Mouse (Mus musculus) adrenal gland, postnatal 10 days (tissue): ENCODE measurements at regions not wholly inside any gene's neighbourhood (a gene's known extent, or its start where the extent isn't known, plus 50 kb on each side); places are given as distances from the start of the nearest gene placed in this dataset.

Experiments
- DNase-seq: peaks from one replicate; pipeline ENCODE4 v3.0.0; 2021; ENCODE audit warnings: mixed read lengths

GRCm38 (mm10) chr2:163138688-163139385 lies 51.2 kb upstream of the Gtsf1l start:
- peak; percentile 18 for DNase-seq

GRCm38 (mm10) chr2:163142762-163143388 lies 55.2 kb upstream of the Gtsf1l start:
- no peak for DNase-seq

- no peak for DNase-seq
Measured at GRCm38 (mm10) chr2:163143413-163143812, 55.8 kb upstream of the Gtsf1l start.

- no peak for DNase-seq
Measured at GRCm38 (mm10) chr2:163146001-163146400, 56.9 kb upstream of the Tox2 start.

GRCm38 (mm10) chr2:163146481-163146880 lies 56.4 kb upstream of the Tox2 start:
- no peak for DNase-seq

- no peak for DNase-seq
Measured at GRCm38 (mm10) chr2:163147381-163147780, 55.5 kb upstream of the Tox2 start.

- DNase-seq, result no peak
Measured at GRCm38 (mm10) chr2:163151016-163151415, 51.9 kb upstream of the Tox2 start.

- DNase-seq, result peak; percentile 35
Measured at GRCm38 (mm10) chr2:163152340-163153033, 50.4 kb upstream of the Tox2 start.
